Mouse (Mus musculus): ENCODE measurements at regions not wholly inside any gene's neighbourhood (a gene's known extent, or its start where the extent isn't known, plus 50 kb on each side); places are given as distances from the start of the nearest gene placed in this dataset.

GRCm38 (mm10) chr9:86011661-86012060, 169.5 kb downstream of the Tpbg start:
- 69% methylated on average over 2 of the region's 2 CpGs for WGBS
- ATAC-seq = no peak
- no peaks in the 10 kb centered on the region for H3K4me1 ChIP-seq (replicated peaks)

GRCm38 (mm10) chr9:86015841-86016240, 173.7 kb downstream of the Tpbg start:
- H3K4me3 ChIP-seq (replicated peaks) = no peak overlapping the region
- H3K4me1 ChIP-seq (replicated peaks) = 0 out of 2 replicates have a peak, but pooled peaks cover 2% of the 10 kb centered on the region
- no peaks in the 10 kb centered on the region for H3K9me3 ChIP-seq
- H3K4me2 ChIP-seq (replicated peaks) = no peak overlapping the region
- no peaks in the 10 kb centered on the region for H3K36me3 ChIP-seq
- H3K9ac ChIP-seq (replicated peaks) = no peak overlapping the region
- 88% methylated on average over 4 of the region's 4 CpGs for WGBS
- no peak for ATAC-seq
- H3K27ac ChIP-seq = no peak overlapping the region
- H3K27me3 ChIP-seq = no peaks in the 10 kb centered on the region

More at GRCm38 (mm10) chr9:86011661-86012060, 169.5 kb downstream of the Tpbg start:
- H3K27me3 ChIP-seq = no peaks in the 10 kb centered on the region
- H3K4me2 ChIP-seq (replicated peaks) = no peak overlapping the region
- H3K36me3 ChIP-seq = no peaks in the 10 kb centered on the region
- no peaks in the 10 kb centered on the region for H3K9me3 ChIP-seq
- no peak overlapping the region for H3K9ac ChIP-seq (replicated peaks)
- no peak overlapping the region for H3K4me3 ChIP-seq (replicated peaks)
- H3K27ac ChIP-seq = no peak overlapping the region

- no peak overlapping the region for H3K27ac ChIP-seq
- ATAC-seq = no peak
- WGBS = 82% methylated on average over 6 of the region's 6 CpGs
These were observed 178.0 kb downstream of the Tpbg start for GRCm38 (mm10) chr9:86020133-86020532.

DNA sequence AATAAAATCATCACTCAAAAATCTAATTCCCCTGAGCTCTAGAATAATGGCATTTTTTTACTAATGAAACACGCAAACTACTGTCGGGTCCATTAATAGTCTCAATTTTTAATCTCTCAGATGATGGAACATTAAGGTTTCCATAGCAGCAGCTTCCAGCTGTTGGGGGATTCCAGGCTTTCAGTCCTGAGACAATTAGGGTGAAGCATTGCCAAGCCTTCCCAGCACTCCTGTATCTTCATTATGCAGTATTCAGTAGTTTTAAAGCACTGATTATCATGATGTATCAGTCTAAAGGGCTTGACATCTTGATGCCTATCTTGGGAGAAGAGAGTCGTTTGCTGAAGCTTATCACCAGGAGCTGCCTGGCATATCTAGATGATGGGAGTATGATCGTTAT, 178.6 kb downstream of the Tpbg start:
- Histone ChIP-seq H3K36me3 (no peaks in the 10 kb centered on the region), H3K4me2 (replicated peaks) (no peak overlapping the region), H3K27ac (no peak overlapping the region), H3K4me1 (replicated peaks) (0 out of 2 replicates have a peak, but pooled peaks cover 4% of the 10 kb centered on the region), H3K4me3 (replicated peaks) (no peak overlapping the region), H3K9ac (replicated peaks) (no peak overlapping the region), H3K27me3 (no peaks in the 10 kb centered on the region), H3K9me3 (no peaks in the 10 kb centered on the region)
- ATAC-seq = peak; percentile 53; the same call in 1 of the 2 replicates
- WGBS = 37% methylated on average over 4 of the region's 4 CpGs

More at GRCm38 (mm10) chr9:86020133-86020532, 178.0 kb downstream of the Tpbg start:
- Histone ChIP-seq H3K4me2 (replicated peaks) (no peak overlapping the region), H3K4me3 (replicated peaks) (no peak overlapping the region), H3K27me3 (no peaks in the 10 kb centered on the region), H3K4me1 (replicated peaks) (0 out of 2 replicates have a peak, but pooled peaks cover 4% of the 10 kb centered on the region), H3K9ac (replicated peaks) (no peak overlapping the region), H3K9me3 (no peaks in the 10 kb centered on the region), H3K36me3 (no peaks in the 10 kb centered on the region)

DNA sequence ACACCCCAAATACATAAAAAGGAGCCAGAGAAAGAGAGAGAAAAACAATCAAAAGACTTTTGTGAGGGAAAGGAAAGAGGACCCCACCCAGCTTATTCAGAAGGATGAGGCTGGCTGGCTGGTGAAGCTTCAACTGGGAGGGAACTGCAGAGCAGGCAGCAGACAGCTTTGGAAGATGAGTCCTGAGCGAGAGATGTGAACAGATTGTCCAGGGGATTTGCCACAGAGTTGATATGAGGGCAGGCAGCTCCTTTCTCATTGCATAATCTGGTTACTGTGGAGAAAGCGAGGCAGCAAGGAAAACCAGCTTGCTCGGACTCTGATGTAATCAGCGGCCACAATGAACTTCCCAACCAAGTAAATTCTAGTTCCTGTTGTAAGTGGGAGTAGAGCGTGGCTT, 188.6 kb downstream of the Tpbg start:
- H3K9ac ChIP-seq (replicated peaks) = no peak overlapping the region
- no peaks in the 10 kb centered on the region for H3K9me3 ChIP-seq
- WGBS = 44% methylated on average over 5 of the region's 5 CpGs

GRCm38 (mm10) chr9:86044098-86044497, 201.9 kb downstream of the Tpbg start:
- no peaks in the 10 kb centered on the region for H3K4me1 ChIP-seq (replicated peaks)
- no peak overlapping the region for H3K27ac ChIP-seq
- H3K4me3 ChIP-seq (replicated peaks) = no peak overlapping the region
- no peak overlapping the region for H3K9ac ChIP-seq (replicated peaks)
- ATAC-seq = no peak
- no peaks in the 10 kb centered on the region for H3K36me3 ChIP-seq
- no peaks in the 10 kb centered on the region for H3K9me3 ChIP-seq
- 52% methylated on average over 4 of the region's 4 CpGs for WGBS
- H3K4me2 ChIP-seq (replicated peaks) = no peak overlapping the region
- H3K27me3 ChIP-seq = no peaks in the 10 kb centered on the region

More for the DNA sequence above, 188.6 kb downstream of the Tpbg start:
- ATAC-seq = no peak
- Histone ChIP-seq H3K36me3 (no peaks in the 10 kb centered on the region), H3K4me1 (replicated peaks) (no peaks in the 10 kb centered on the region; the same call in 1 of the 2 replicates), H3K27ac (no peak overlapping the region), H3K4me2 (replicated peaks) (no peak overlapping the region), H3K4me3 (replicated peaks) (no peak overlapping the region), H3K27me3 (no peaks in the 10 kb centered on the region)

- no peak overlapping the region for H3K27ac ChIP-seq
- no peaks in the 10 kb centered on the region for H3K36me3 ChIP-seq
- no peak for ATAC-seq
- H3K27me3 ChIP-seq = no peaks in the 10 kb centered on the region
- no peak overlapping the region for H3K9ac ChIP-seq (replicated peaks)
- no peak overlapping the region for H3K4me2 ChIP-seq (replicated peaks)
- H3K9me3 ChIP-seq = no peaks in the 10 kb centered on the region
- H3K4me1 ChIP-seq (replicated peaks) = peaks cover 8% of the 10 kb centered on the region; the same call in 1 of the 2 replicates
- no peak overlapping the region for H3K4me3 ChIP-seq (replicated peaks)
- WGBS = 92% methylated on average over 4 of the region's 4 CpGs
These were observed 215.9 kb downstream of the Tpbg start for GRCm38 (mm10) chr9:86058116-86058515.

GRCm38 (mm10) chr9:86060049-86060448, 217.9 kb downstream of the Tpbg start:
- 41% methylated on average over 6 of the region's 6 CpGs for WGBS
- H3K4me3 ChIP-seq (replicated peaks) = no peak overlapping the region
- H3K4me1 ChIP-seq (replicated peaks) = peaks cover 8% of the 10 kb centered on the region; the same call in 1 of the 2 replicates
- no peak overlapping the region for H3K9ac ChIP-seq (replicated peaks)
- no peak for ATAC-seq
- H3K9me3 ChIP-seq = no peaks in the 10 kb centered on the region
- H3K36me3 ChIP-seq = no peaks in the 10 kb centered on the region
- no peaks in the 10 kb centered on the region for H3K27me3 ChIP-seq
- no peak overlapping the region for H3K27ac ChIP-seq
- H3K4me2 ChIP-seq (replicated peaks) = no peak overlapping the region

DNA sequence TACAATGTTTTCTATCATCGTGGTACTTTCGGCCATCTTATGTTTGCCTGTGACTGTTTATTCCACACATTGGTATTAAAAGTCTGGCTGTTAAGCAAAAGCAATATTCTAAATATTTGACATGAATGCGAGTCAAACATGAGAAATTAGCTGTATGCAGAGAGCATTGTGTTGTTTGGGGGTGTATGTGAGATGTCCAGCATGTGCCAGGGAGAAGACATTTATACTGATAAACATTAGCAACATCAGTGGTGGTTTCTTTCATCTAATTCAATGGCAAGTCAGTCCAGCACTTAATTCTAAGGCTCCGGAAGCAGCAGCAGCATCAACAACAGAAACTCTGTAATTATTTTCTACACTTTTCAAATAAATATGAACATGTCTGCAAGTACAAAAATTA, 219.1 kb downstream of the Tpbg start:
- Histone ChIP-seq H3K9me3 (no peaks in the 10 kb centered on the region), H3K27me3 (no peaks in the 10 kb centered on the region), H3K4me2 (replicated peaks) (no peak overlapping the region), H3K4me1 (replicated peaks) (peaks cover 8% of the 10 kb centered on the region; the same call in 1 of the 2 replicates), H3K36me3 (no peaks in the 10 kb centered on the region), H3K9ac (replicated peaks) (no peak overlapping the region), H3K4me3 (replicated peaks) (no peak overlapping the region), H3K27ac (no peak overlapping the region)
- 97% methylated on average over 4 of the region's 4 CpGs for WGBS
- no peak for ATAC-seq

GRCm38 (mm10) chr9:86079275-86079674, 237.1 kb downstream of the Tpbg start:
- ATAC-seq = no peak
- H3K36me3 ChIP-seq = no peaks in the 10 kb centered on the region
- no peak overlapping the region for H3K4me3 ChIP-seq (replicated peaks)
- H3K9ac ChIP-seq (replicated peaks) = no peak overlapping the region
- no peak overlapping the region for H3K4me2 ChIP-seq (replicated peaks)
- H3K27me3 ChIP-seq = no peaks in the 10 kb centered on the region
- no peak overlapping the region for H3K27ac ChIP-seq
- no peaks in the 10 kb centered on the region for H3K9me3 ChIP-seq
- H3K4me1 ChIP-seq (replicated peaks) = no peaks in the 10 kb centered on the region

- Histone ChIP-seq H3K9me3 (no peaks in the 10 kb centered on the region), H3K9ac (replicated peaks) (no peak overlapping the region), H3K36me3 (no peaks in the 10 kb centered on the region), H3K4me3 (replicated peaks) (no peak overlapping the region), H3K4me1 (replicated peaks) (no peaks in the 10 kb centered on the region), H3K27ac (no peak overlapping the region), H3K27me3 (no peaks in the 10 kb centered on the region), H3K4me2 (replicated peaks) (no peak overlapping the region)
- 65% methylated on average over 6 of the region's 6 CpGs for WGBS
- ATAC-seq = no peak
These were observed 239.7 kb downstream of the Tpbg start for GRCm38 (mm10) chr9:86081873-86082272.

- H3K27ac ChIP-seq = no peak overlapping the region
- ATAC-seq = no peak
- H3K4me3 ChIP-seq (replicated peaks) = no peak overlapping the region
- no peaks in the 10 kb centered on the region for H3K36me3 ChIP-seq
- no peaks in the 10 kb centered on the region for H3K4me1 ChIP-seq (replicated peaks)
- H3K27me3 ChIP-seq = no peaks in the 10 kb centered on the region
- H3K4me2 ChIP-seq (replicated peaks) = no peak overlapping the region
- no peak overlapping the region for H3K9ac ChIP-seq (replicated peaks)
- H3K9me3 ChIP-seq = no peaks in the 10 kb centered on the region
These were observed 250.8 kb downstream of the Tpbg start for GRCm38 (mm10) chr9:86092998-86093397.

GRCm38 (mm10) chr9:86095460-86095859, 253.3 kb downstream of the Tpbg start:
- no peak overlapping the region for H3K9ac ChIP-seq (replicated peaks)
- ATAC-seq = no peak
- no peaks in the 10 kb centered on the region for H3K9me3 ChIP-seq
- H3K4me1 ChIP-seq (replicated peaks) = no peaks in the 10 kb centered on the region
- H3K4me3 ChIP-seq (replicated peaks) = no peak overlapping the region
- WGBS = 84% methylated on average over 2 of the region's 2 CpGs
- H3K27me3 ChIP-seq = no peaks in the 10 kb centered on the region
- H3K4me2 ChIP-seq (replicated peaks) = no peak overlapping the region
- no peak overlapping the region for H3K27ac ChIP-seq
- H3K36me3 ChIP-seq = no peaks in the 10 kb centered on the region

Measured in midbrain, embryonic 13.5 days (tissue).